Mouse (Mus musculus) forebrain, embryonic 16.5 days (tissue): Measurements from ENCODE around the gene Mapk12. TPM values are rescaled to one million over a fixed set of nuclear protein-coding genes. Genes with fewer than 3 reads are reported as not detected.

Experiments
- ATAC-seq: fragments of 200-750 bp; cut with Nextera tagmentation; 2 replicates; pipeline ENCODE4 v1.8.0; 2017; ENCODE audit warnings: mild to moderate bottlenecking, moderate library complexity
- H3K27ac ChIP-seq: fragments of 300-500 bp; sonication (generic); 2 replicates; pipeline ENCODE4 v1.5.1; 2014; ENCODE audit warnings: low read length, control low read depth
- H3K27me3 ChIP-seq: fragments of 300-500 bp; sonication (generic); replicated peaks from 2 replicates; pipeline ENCODE4 v1.6.1; 2014; ENCODE audit warnings: low read length; ENCODE audit not compliant: control insufficient read depth, insufficient read depth
- H3K36me3 ChIP-seq: fragments of 300-500 bp; sonication (generic); 2 replicates; pipeline ENCODE4 v1.6.1; 2014; ENCODE audit not compliant: control insufficient read depth, insufficient read depth
- H3K4me1 ChIP-seq: fragments of 300-500 bp; sonication (generic); replicated peaks from 2 replicates; pipeline ENCODE4 v1.6.1; 2014; ENCODE audit warnings: low read length; ENCODE audit not compliant: control insufficient read depth, insufficient read depth
- H3K4me2 ChIP-seq: fragments of 300-500 bp; sonication (generic); 2 replicates; pipeline ENCODE4 v1.6.1; 2014; ENCODE audit warnings: mild to moderate bottlenecking, low read length, control low read depth
- H3K4me3 ChIP-seq: fragments of 300-500 bp; sonication (generic); replicated peaks from 2 replicates; pipeline ENCODE4 v1.5.1; 2014; ENCODE audit warnings: mild to moderate bottlenecking, low read length, control low read depth
- H3K9ac ChIP-seq: fragments of 300-500 bp; sonication (generic); replicated peaks from 2 replicates; pipeline ENCODE4 v1.6.1; 2014; ENCODE audit warnings: low read depth, low read length, control low read depth
- H3K9me3 ChIP-seq: fragments of 300-500 bp; sonication (generic); 2 replicates; pipeline ENCODE4 v1.6.1; 2016; ENCODE audit warnings: low read length; ENCODE audit not compliant: control insufficient read depth
- WGBS: fragments of 180-500 bp; shearing (Covaris S2); extraction: QIAGEN DNeasy Blood & Tissue Kit; methylation state at CpG from one replicate; pipeline ENCODE4 v1.1.7; 2014; 5-methylcytosine and 5-hydroxymethylcytosine counted together
- polyA plus RNA-seq: library from polyadenylated mRNA; unstranded; fragments of >200 nt; fragmentation: Nextera tagmentation; extraction: Ambion mirVana; gene quantifications from 2 replicates; pipeline ENCODE4 v1.2.1, GENCODE M21; 2015

The Mapk12 gene
- polyA plus RNA-seq, 1 experiment from 2014 or later, result 5.7 TPM

GRCm38 (mm10) chr15:89131316-89131715, 9.2 kb downstream of the Mapk12 start:
- 97% methylated on average over 3 of the region's 3 CpGs for WGBS
- H3K4me1 ChIP-seq, result peaks cover 17% of the 10 kb centered on the region
- no peak overlapping the region for H3K4me3 ChIP-seq
- no peaks in the 10 kb centered on the region for H3K27me3 ChIP-seq
- ATAC-seq, result no peak
- H3K27ac ChIP-seq, result no peak overlapping the region
- no peak overlapping the region for H3K4me2 ChIP-seq
- no peaks in the 10 kb centered on the region for H3K9me3 ChIP-seq
- H3K36me3 ChIP-seq, result no peaks in the 10 kb centered on the region
- no peak overlapping the region for H3K9ac ChIP-seq

- H3K27me3 ChIP-seq, result no peaks in the 10 kb centered on the region
- no peaks in the 10 kb centered on the region for H3K9me3 ChIP-seq
- ATAC-seq, result no peak
These were observed 10.3 kb downstream of the Mapk12 start for GRCm38 (mm10) chr15:89130245-89130644.

GRCm38 (mm10) chr15:89128382-89129350, 11.8 kb downstream of the Mapk12 start, which contains the start of gene Hdac10:
Gene Hdac10, minus strand, starts transcription at chr15:89128700.
- Histone ChIP-seq H3K27me3 (no peaks in the 10 kb centered on the region), H3K27ac (peak within 1 kb of the TSS; percentile 86), H3K36me3 (no peaks in the 10 kb centered on the region), H3K4me1 (peaks cover 21% of the 10 kb centered on the region), H3K9ac (peak within 1 kb of the TSS; percentile 80), H3K4me2 (peak within 1 kb of the TSS; percentile 92), H3K4me3 (peak within 1 kb of the TSS; percentile 78), H3K9me3 (no peaks in the 10 kb centered on the region)
- peak; percentile 86 for ATAC-seq
- 4% methylated on average over 36 of the region's 36 CpGs for WGBS

More at GRCm38 (mm10) chr15:89130245-89130644, 10.3 kb downstream of the Mapk12 start:
- Histone ChIP-seq H3K4me3 (no peak overlapping the region), H3K27ac (no peak overlapping the region), H3K4me2 (no peak overlapping the region), H3K4me1 (peaks cover 17% of the 10 kb centered on the region), H3K9ac (no peak overlapping the region), H3K36me3 (no peaks in the 10 kb centered on the region)

- Histone ChIP-seq H3K4me1 (peaks cover 27% of the 10 kb centered on the region), H3K4me2 (peak overlapping the region; percentile 92), H3K9ac (peak overlapping the region; percentile 80), H3K27ac (no peak overlapping the region), H3K36me3 (no peaks in the 10 kb centered on the region), H3K9me3 (no peaks in the 10 kb centered on the region), H3K27me3 (no peaks in the 10 kb centered on the region), H3K4me3 (peak overlapping the region; percentile 78)
- no peak for ATAC-seq
- 80% methylated on average over 8 of the region's 8 CpGs for WGBS
These were observed 13.1 kb downstream of the Mapk12 start for GRCm38 (mm10) chr15:89127364-89127940.

- Histone ChIP-seq H3K36me3 (no peaks in the 10 kb centered on the region), H3K4me3 (no peak overlapping the region), H3K9ac (no peak overlapping the region), H3K4me1 (peaks cover 35% of the 10 kb centered on the region), H3K4me2 (no peak overlapping the region), H3K9me3 (no peaks in the 10 kb centered on the region), H3K27me3 (no peaks in the 10 kb centered on the region), H3K27ac (no peak overlapping the region)
- ATAC-seq, result no peak
- WGBS, result 88% methylated on average over 8 of the region's 8 CpGs
These were observed 13.9 kb downstream of the Mapk12 start for GRCm38 (mm10) chr15:89126622-89127021.

- no peak overlapping the region for H3K9ac ChIP-seq
- no peaks in the 10 kb centered on the region for H3K9me3 ChIP-seq
- H3K4me3 ChIP-seq, result no peak overlapping the region
- H3K27ac ChIP-seq, result no peak overlapping the region
- peaks cover 48% of the 10 kb centered on the region for H3K4me1 ChIP-seq
- 91% methylated on average over 9 of the region's 9 CpGs for WGBS
- H3K4me2 ChIP-seq, result no peak overlapping the region
- no peak for ATAC-seq
- no peaks in the 10 kb centered on the region for H3K27me3 ChIP-seq
- no peaks in the 10 kb centered on the region for H3K36me3 ChIP-seq
These were observed 15.2 kb downstream of the Mapk12 start for GRCm38 (mm10) chr15:89125351-89125750.

- Histone ChIP-seq H3K9me3 (no peaks in the 10 kb centered on the region), H3K4me2 (no peak overlapping the region), H3K4me3 (no peak overlapping the region), H3K36me3 (no peaks in the 10 kb centered on the region), H3K27me3 (no peaks in the 10 kb centered on the region), H3K4me1 (peaks cover 56% of the 10 kb centered on the region), H3K27ac (no peak overlapping the region), H3K9ac (no peak overlapping the region)
- 93% methylated on average over 3 of the region's 3 CpGs for WGBS
- ATAC-seq, result no peak
These were observed 16.2 kb downstream of the Mapk12 start for GRCm38 (mm10) chr15:89124312-89124711.

- Histone ChIP-seq H3K27me3 (no peaks in the 10 kb centered on the region), H3K9me3 (no peaks in the 10 kb centered on the region), H3K4me1 (peaks cover 52% of the 10 kb centered on the region), H3K36me3 (no peaks in the 10 kb centered on the region), H3K9ac (peak overlapping the region; percentile 75), H3K4me2 (peak overlapping the region; percentile 99), H3K27ac (peak overlapping the region; percentile 93), H3K4me3 (peak overlapping the region; percentile 80)
- ATAC-seq, result peak; percentile 18; the same call in 1 of the 2 replicates
- WGBS, result 25% methylated on average over 11 of the region's 11 CpGs
These were observed 16.9 kb downstream of the Mapk12 start for GRCm38 (mm10) chr15:89123595-89123994.

GRCm38 (mm10) chr15:89122649-89123366, 17.7 kb downstream of the Mapk12 start, which contains the start of gene Tubgcp6:
Gene Tubgcp6, minus strand, starts transcription at chr15:89123112.
- no peaks in the 10 kb centered on the region for H3K9me3 ChIP-seq
- peaks cover 47% of the 10 kb centered on the region for H3K4me1 ChIP-seq
- WGBS, result under 1% methylated on average over 47 of the region's 47 CpGs
- H3K36me3 ChIP-seq, result no peaks in the 10 kb centered on the region
- peak within 1 kb of the TSS; percentile 93 for H3K27ac ChIP-seq
- peak within 1 kb of the TSS; percentile 80 for H3K4me3 ChIP-seq
- H3K4me2 ChIP-seq, result peak within 1 kb of the TSS; percentile 99
- ATAC-seq, result peak; percentile 89
- H3K27me3 ChIP-seq, result no peaks in the 10 kb centered on the region
- peak within 1 kb of the TSS; percentile 75 for H3K9ac ChIP-seq
